Mouse (Mus musculus) lung, postnatal 4 days (tissue): ENCODE measurements around the gene Olfr1392.
"Not testable (repeated sequence)": the region's sequence is repeated elsewhere in the genome, so short reads cannot be mapped to it uniquely, and the experiment has no call there.

Source experiments
- DNase-seq, 2 experiments: peaks; one replicate each; pipeline ENCODE4 v3.0.0; 2021

The Olfr1392 gene

DNA sequence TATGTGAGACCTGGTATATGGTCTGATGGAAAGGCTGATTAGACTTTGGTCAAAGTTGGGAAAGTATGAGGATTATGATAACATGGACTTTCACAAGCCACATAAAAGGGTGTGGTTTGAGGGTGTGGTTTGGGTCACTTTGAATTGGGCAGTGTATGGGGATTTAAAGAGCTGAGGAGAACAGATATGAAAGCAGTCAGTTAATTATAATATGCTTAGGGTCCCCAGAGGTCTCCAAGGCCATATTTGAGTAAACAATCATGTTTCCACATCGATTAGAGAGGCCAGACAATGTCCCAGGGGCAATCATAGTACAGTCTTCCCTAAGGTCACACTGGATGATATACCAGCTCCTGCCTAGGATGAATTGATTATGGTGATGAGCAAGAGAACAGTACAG lies at the start of gene Olfr1392:
Gene Olfr1392, plus strand, starts transcription at position 301 of the 400 bp plus-strand sequence.
- not testable (repeated sequence) for DNase-seq

DNA sequence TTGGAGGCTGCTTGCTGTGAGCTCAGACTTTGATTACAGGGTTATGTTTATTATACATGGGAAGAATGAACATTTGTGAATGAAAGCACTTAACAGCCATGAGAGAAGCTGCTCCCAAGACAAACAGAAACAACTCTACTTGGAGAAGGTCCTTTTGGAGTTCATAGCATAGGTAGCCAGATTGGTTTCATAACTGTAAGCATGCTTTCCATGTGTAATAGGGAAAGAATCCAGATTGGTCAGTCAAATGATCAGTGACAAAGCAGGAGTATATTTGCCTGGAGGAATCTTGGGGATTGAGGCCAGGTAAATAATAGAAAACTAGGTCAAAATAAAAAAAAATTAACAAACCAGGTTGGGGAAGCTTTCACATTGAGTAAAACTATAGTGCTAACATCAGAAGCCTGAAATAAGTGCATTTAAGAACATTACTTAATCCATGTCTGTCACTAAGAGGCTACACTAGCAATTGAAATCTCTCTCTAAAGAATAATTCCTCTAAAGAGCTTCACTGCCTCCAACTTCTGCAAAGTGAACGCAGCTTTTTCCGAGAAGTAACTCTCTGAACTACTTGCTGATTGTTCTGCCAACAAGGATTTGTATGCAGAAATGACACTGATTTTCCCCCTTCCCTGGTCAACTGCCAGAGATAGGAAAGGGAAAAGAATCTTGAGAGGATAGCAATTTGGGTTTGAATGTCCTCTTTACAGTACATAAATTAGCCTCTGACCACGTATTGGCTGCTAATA lies 49.4 kb upstream of the Olfr1392 start:
- no peak for DNase-seq

DNA sequence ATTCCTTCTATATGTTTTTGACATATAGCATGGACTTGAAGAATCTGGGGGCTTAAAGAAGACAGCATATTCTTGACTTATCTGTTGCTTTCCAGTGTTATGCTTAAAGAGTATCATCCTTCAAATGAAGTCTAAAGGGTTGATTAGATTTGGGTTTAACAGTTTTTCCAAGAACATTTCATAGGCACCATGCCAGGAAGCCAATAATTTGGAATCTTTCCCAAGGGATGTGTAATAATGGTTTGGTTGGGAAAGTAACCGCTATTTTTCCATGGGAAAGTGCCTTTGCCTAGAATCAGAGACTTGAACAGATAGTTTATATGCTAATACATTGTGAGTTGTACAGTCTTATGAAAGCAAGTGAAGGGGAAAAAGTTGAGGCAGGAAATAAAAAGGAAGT lies 48.2 kb upstream of the Olfr1392 start:
- DNase-seq = no peak

DNA sequence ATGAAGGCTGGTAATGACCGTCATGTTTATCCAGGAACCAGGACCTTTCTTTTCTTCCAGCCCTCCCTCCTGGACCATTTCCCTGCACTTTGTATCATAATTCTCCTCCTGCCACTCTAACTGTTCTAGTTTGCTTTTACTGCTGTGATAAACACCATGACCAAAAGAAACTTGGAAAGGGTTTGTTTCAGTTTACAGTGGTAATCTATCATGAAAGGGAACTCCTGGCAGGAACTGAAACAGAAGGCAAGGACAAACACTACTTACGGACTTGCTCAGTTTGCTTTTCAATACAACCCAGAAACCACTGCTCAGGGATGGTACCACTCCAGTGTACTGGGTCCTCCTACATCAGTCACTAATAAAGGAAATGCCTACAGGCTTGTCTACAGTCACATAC lies 47.5 kb upstream of the Olfr1392 start:
- no peak for DNase-seq

DNA sequence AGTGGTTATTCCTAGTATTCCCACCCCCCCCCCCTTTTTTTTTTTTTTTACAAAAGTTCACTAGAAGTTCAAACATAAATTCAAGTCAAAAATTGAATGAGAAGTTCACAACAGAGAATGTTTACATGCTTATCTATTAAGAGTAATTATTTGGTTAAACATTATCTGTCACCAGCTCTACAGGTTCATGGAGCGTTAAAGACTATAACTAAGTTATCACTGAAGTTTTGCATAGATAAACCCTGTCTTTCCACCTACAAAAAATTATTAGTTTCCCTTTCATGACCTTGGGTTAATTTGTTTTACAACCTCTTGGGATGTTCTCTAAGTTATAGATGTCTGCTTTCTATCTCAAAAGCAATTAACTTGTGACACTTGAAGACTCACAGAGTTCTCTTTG lies 44.8 kb upstream of the Olfr1392 start:
- no peak for DNase-seq

DNA sequence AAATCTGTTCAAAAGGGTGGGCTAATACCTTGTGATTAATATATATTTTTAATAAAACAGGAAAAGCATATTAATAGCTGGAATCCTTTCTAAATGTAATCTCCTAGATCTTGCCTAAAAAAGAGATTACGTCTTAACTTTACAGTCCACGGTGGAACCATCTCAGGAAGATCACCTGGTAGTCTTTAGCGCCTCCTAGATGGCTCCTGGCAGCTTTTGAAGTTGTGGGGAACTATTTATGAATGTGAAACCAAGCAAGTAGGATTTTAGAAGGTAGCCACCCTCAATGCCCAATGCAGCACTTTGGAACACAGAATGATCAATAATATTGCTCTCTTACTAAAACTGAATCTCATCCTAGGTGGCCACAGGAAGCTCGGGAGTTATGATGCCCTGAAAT lies 44.2 kb upstream of the Olfr1392 start:
- peak in 1 of 2 experiments; percentile 2 for DNase-seq

DNA sequence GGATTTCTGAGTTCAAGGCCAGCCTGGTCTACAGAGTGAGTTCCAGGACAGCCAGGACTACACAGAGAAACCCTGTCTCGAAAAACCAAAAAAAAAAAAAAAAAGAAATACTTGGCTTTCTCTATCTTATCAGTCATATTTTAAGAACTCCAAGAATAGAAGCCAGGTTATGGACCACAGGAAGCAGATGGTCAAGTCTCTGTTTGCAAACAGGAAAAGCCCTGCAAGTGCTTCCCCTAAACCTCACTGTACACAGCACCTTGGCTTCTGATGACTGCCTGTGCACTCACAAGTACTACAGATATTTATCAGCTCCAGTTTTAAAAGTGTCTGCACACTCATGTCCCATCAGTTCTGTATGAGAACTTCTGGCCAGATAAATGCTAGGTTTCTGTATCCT lies 43.6 kb upstream of the Olfr1392 start:
- DNase-seq = peak in 1 of 2 experiments; percentile 4

DNA sequence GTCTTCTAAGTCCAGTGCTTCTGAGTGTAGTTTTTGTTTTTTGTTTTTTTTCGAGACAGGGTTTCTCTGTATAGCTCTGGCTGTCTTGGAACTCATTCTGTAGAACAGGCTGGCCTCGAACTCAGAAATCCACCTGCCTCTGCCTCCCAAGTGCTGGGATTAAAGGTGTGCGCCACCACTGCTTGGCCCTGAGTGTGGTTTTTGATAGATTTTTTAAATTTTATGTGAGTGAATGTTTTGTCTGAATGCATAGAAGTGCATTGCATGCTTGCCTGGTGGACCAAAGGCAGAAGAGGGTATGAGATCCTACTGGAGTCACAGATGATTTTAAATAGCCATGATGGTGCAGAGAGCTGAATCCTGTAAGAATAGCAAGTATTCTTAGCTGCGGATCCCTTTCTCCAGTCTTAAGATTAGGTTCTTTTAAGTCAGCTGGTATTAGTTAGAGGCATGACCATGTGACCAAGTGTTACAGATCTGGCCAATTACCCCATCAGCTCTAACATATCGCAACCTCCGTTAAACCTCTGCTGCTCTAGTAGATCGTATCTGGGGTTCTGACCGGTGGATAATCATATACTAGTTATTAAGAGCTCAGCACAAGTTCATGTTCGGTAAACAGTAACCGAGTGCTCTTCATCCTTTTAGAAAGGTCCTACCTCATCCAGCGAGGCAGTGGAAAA lies 42.0 kb upstream of the Olfr1392 start:
- DNase-seq = no peak

DNA sequence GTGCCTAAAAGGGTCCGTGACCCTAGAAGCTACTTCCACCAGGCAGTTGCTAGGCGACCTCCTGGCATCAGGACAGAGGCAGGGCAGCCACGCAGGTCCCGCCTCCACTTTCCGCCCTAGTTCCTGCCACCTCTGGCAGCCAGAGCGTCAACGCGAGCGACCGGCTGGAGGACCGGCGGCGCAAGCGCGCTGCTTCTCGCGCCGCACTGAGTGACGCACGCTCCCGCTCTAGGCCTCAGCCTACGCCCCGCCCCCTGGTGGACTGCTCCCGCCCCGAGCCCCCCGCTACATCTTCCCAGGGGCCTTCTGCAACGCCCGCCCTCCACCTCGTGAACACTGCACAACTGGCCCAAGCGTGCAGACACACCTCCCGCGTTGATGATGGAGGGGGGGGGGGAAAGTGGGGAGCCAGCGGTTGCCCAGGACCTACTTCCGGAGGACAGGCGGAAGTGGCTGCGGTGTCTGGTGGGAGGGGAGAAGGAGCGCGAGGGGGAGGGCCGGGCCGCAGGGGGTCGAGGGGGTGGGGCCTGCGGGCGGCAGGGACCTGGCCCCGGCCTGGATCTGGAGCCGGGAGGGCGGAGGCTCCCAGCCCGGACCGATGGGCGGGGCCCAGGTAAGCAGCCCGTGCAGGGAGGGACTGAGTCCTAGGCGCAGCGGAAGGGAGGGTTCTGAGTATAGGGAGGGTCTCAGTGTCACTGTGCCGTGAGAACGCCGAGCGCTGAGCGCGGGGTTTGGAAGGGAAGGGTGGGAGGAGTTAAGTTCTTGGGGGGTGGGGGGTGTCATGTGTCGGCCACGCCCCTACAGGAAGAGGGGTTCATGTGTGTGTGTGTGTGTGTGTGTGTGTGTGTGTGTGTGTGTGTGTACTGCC lies 41.1 kb upstream of the Olfr1392 start, which contains the start of gene Mgat1:
Gene Mgat1, plus strand, starts transcription at position 465 of the 868 bp plus-strand sequence.
- peak; percentile 95 to 98 for DNase-seq

DNA sequence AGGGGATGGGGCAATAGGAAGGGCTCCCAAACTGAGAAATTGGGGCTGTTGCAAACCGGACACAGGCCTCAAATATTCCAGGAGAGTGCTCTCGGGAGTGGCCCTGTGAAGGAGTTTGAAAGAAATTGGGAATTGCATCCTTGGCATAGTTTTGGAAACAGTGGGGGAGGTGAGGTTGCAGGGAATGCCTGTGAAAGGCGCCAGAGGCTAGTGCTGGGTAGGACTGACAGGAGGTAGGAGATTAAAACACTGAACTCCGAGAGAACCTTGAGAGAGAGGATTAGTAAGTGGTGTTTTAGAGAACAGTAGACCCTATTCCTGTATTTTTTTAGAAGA lies 40.5 kb upstream of the Olfr1392 start:
- DNase-seq = no peak

DNA sequence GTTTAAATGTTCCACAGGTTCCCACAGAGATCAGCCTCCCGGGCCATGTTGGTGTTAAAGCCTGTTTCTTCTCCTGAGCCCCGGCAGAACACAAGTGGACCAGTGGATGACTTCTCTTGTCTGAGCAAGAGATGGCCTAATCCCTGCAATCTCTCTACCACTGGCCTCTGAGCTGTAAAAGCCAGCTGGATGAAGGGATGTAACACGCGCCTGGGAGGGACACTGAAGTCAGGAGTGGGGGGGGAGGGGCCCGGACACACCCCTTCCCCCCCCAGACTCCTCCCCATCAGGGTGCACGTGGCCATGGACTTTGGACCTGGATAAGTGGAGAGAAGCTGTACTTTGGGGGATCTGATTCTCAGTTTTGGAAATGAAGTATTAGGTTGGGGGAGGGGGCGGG lies 39.9 kb upstream of the Olfr1392 start:
- DNase-seq = peak; percentile 62 to 69

DNA sequence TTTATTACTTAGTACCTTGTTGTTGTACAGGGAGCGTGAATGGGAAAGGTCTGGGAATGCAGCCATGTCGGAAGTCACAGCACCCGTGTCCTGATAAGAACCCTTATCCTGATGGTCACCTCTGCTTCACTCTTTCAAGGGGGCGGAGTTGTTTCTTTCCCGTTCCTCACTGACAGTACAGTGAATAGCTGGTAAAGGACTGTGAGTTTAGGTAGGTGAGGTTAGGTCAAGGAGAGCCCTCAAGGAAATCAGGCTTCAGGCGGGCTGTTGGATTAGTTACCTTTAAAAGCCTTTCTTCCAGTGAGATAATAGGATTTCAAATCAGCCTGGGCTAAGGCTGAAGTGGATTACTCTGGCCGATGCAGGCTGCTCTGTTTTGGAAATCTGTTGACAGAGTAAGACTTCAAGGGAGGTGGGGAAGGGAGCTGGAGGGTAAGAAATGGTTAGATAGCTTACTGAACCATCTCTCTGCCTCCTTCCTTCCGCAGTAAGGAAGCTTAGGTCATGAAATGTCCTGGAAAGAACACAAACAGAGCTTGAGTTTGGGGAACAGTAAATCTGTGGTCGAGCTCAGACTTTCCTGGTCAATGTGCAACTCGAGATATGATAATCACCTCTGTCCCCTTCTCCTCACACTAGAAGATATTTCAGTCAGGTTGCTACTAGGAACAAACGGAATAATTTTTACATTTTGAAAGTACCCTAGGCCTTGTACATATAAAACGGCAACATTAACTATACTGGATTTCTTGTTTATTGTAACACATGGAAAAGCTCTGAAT lies 39.3 kb upstream of the Olfr1392 start:
- DNase-seq = peak; percentile 4 to 35

DNA sequence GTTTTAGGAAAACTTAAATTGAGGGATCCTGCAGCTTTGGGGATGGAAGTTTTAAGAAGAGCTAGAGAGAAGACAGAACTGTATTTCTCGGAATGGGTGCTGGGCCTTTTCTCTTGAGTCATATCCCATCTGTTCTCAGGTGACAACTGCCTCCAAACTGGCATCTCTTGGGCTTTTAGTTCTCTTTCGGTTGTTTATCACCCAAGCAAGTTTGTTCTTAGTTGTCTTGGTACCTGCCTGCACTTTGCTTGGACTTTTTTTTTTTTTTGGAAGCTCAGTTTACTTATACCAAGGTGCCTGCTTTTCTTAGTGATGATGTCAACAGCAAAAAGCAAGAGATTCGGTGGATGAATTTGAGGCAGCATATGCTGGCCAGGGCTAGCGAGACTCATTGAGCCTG lies 38.6 kb upstream of the Olfr1392 start:
- DNase-seq = no peak

DNA sequence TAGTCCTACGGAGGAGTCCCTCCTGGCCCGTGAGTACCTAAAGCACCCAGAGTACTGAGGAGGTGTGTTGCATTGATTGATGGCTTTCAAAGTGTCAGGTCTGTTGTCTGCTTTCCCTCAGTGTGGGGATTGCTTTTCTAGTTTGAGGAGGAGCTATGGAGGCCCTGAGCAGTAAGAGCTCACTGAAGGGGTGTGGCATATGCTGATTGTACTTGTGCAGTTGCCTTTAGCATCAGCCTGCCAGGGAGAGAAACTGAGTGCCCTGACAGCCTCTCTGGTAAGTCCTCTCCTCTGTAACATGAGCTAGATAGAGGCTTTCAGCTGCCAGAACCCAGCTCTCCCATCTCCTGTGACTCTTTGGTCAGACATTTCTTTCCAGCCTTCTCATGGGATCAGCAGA lies 37.8 kb upstream of the Olfr1392 start:
- peak in 1 of 2 experiments; percentile 12 for DNase-seq

DNA sequence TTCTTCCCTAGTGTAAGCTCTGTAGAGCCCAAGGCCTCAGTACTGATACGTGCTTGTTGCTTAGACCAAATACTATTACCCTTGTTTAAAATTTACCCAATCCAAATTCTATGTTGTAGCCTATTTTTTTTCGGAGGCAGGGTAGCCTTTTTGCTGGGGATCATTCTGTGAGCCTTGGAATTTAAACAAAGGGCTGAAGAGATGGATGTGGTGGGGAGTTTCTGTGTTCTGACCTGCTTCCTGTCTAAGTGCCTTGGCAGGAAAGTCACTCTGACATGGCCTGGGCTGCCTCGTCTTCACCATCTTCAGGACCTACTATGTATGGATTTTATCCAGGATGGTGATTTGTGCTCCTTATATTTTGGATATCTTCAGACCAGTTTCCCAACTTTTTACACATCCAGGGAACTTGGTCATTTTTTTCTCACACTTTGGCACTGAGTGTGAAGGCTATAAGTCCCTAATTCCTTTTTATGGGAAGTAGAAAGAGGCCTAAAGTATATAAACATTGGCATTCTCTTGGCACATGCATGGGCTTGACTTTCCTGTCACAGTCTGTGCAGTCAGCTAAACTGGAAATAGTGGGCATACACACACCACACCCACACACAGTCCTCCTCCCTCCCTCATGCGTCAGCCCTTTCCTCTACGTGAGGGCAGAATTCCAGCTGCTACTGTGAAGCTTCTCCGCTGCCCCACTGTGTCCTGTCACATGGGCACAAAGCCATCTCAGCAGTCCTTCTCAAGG lies 36.7 kb upstream of the Olfr1392 start:
- DNase-seq = peak; percentile 76 to 86

DNA sequence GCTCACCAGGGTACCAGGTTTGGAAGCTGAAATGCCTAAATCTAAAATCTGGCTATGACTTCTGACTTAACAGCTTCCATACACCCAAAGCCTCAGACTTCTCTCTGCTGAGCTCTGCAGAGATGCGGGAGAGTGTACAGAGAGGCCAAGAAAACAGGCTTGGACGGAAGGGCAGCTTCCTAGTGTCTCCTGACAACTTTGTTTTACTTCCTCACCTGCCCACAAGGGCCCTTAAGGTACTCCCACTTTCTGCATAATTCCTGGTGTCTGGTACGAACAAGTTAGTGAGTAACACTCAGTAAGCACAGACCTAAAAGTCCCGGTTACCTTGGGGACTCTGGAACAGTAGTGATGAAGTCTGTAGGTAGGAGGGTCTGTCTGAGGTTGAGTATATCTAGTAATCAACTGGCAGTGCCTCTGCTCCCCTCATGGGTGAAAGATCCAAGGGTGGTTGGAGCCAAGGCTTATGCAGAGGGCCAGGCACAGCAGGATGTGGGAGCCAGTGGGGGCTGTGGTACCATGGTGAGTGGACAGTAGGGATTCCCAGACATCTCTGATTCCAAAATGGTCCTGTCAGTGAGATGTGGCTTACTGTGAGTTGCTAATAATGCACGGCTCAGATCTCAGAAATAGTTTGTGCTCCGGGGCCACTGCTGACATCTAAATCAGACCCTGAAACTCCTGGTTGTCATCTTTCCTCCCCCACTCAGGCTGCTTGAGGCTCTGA lies 35.9 kb upstream of the Olfr1392 start:
- DNase-seq = no peak

DNA sequence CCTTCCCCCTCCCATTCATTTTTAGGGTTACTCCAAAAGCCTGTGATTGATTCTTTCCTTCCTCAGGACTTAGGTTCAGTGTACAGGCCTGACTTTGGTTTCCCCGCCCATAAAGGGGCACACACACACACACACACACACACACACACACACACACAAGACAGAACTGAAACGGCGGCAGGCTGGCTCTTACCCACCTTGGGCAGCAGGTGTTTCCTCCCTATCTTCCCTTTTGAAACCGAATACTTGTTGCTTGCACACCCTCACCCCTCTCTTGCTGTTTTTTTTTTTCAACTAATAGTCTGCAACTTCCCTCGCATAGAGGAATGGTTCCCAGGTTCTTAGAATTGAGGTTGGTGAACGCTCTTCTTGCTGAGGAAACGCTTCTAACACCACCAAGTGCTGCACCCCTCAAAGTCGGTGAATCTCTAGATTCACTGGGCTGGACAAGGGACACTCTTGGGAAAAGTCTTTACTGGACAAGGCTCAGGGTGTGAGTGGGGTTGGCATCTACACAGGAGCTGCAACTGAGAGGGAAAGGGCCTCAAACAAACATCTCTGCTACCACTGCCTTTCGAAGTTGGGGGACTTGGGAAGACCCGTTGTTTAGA lies 35.2 kb upstream of the Olfr1392 start:
- peak; percentile 43 to 55 for DNase-seq

DNA sequence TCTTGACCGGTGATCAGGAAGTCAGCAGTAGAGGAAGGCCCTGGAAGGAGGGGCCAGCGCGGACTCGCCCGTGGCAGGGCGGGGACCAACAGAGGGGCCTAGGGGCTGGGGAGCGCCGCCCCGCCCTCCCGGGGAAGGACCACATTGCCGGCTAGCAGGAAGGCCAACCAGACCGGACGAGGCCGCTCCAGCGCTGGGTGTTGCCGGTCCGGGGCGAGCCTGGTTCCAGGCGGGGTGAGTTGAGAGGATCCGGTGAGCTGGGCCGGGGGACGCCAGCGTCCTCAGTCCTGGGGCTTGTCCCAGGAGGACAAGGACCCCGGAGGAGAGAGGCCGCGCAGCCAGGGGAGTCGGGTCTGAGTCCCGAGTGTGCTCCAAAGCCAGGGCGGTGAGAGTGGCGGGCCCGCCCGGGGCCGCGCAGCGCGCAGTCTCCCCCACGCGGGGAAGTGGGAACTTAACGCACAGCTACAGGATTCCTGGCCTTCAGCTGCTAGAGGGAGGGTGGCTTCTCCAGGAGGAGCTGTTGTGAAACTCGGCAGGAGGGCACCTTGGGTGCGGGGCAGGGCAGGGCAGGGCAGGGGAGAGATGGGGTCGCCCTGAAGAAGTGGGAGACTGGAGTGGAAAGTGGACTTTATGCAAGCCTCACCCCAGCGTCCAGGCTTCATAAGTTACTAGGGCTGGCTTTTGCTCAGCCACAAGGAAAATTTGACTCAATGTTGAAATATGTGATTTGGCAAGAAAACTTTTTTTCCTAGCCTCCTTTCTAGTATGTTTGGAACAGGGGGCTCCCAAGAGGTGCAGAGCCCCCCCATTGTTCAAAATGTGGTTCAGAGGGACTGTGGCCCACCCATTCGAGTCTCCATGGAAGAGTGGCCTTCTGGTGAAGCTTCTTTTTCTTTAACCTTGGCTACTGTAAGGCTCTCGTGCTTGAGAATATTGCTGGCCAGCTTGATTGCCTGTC lies 34.4 kb upstream of the Olfr1392 start:
- peak; percentile 94 to 97 for DNase-seq

DNA sequence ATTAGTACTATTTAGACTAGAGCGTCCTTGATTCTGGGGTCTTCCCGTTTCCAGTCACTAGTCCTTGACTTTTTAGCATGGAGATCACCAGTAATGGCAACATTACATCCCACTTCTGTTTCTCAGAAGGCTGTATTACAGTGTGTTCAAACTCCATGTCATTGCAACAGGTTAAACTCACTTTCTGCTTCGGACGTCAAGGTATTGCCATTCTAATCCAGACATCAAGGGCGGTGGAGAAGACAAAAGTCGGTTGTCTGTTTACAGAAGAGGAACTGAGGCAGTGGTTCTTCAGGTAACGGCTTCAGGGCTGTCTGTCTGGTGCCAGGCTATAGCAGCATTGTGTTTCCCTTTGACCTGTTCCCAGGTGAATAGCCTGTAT lies 33.7 kb upstream of the Olfr1392 start:
- peak in 1 of 2 experiments; percentile 4 for DNase-seq

DNA sequence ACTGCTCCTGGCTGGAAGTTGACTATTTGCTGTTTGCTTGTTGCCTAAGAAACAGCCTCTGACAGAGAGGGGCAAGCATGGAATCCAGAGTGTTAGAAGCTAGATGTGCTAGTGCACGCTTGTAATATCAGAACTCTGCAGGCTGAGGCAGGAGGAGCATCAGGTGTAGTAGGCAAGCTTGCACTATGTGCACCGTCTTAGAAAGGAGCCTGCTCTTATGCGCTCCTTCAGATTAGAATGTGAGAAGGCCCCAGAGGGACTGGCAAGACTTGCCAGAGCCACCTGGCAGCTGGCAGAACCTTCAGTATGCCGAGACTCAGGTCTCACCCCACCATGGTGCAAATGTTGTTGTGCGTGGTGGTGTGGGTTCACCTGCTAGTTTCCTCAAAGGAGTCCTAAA lies 33.0 kb upstream of the Olfr1392 start:
- peak in 1 of 2 experiments; percentile 3 for DNase-seq
